Mouse (Mus musculus) MEL (cell line): ENCODE measurements around the gene Vps37b.

Experiments used
- CTCF ChIP-seq, 3 experiments: IDR thresholded peaks in 2 of 3; conservative IDR thresholded peaks in 1 of 3; 2 replicates each; pipeline ENCODE4 v1.5.1; 2011 to 2012; ENCODE audit warnings: low read length in 3 of 3, low read depth in 2 of 3, mild to moderate bottlenecking in 2 of 3, improper control_type of control experiment in 1 of 3, inconsistent platforms in 1 of 3, mixed read lengths in 1 of 3, moderate library complexity in 1 of 3; ENCODE audit not compliant: control insufficient read depth in 1 of 3, insufficient read depth in 1 of 3, poor library complexity in 1 of 3, severe bottlenecking in 1 of 3
- EP300 ChIP-seq, 2 experiments: IDR thresholded peaks; 2 replicates each; pipeline ENCODE4 v1.6.1; 2011; ENCODE audit warnings: improper control_type of control experiment in 2 of 2, low read length in 2 of 2, low read depth in 1 of 2, mild to moderate bottlenecking in 1 of 2
- GABPA ChIP-seq: IDR thresholded peaks from 2 replicates; pipeline ENCODE4 v1.6.1; 2012; ENCODE audit warnings: low read depth, mild to moderate bottlenecking, inconsistent platforms, low read length, improper control_type of control experiment, moderate library complexity
- MAFK ChIP-seq: IDR thresholded peaks from 2 replicates; pipeline ENCODE4 v1.6.1; 2011; ENCODE audit warnings: low read depth, mild to moderate bottlenecking, low read length, improper control_type of control experiment, borderline replicate concordance
- MXI1 ChIP-seq: IDR thresholded peaks from 2 replicates; pipeline ENCODE4 v1.6.1; 2011; ENCODE audit warnings: mild to moderate bottlenecking, low read depth, low read length, improper control_type of control experiment
- MYB ChIP-seq: IDR thresholded peaks from 2 replicates; pipeline ENCODE4 v1.6.1; 2011; ENCODE audit warnings: mild to moderate bottlenecking, low read depth, low read length, improper control_type of control experiment
- MYC ChIP-seq: IDR thresholded peaks from 2 replicates; pipeline ENCODE4 v1.6.1; 2011; ENCODE audit warnings: low read depth, mild to moderate bottlenecking, low read length, improper control_type of control experiment, moderate library complexity
- POLR2A ChIP-seq, 2 experiments: IDR thresholded peaks; 2 replicates each; pipeline ENCODE4 v1.6.1; 2011 to 2012; ENCODE audit warnings: low read length in 2 of 2, mild to moderate bottlenecking in 2 of 2, control low read depth in 1 of 2, improper control_type of control experiment in 1 of 2, low read depth in 1 of 2, moderate library complexity in 1 of 2; ENCODE audit not compliant: control insufficient read depth in 1 of 2, insufficient read depth in 1 of 2, poor library complexity in 1 of 2
- SIN3A ChIP-seq: IDR thresholded peaks from 2 replicates; pipeline ENCODE4 v1.6.1; 2012; ENCODE audit warnings: low read length, improper control_type of control experiment, inconsistent platforms
- TAL1 ChIP-seq: IDR thresholded peaks from 2 replicates; pipeline ENCODE4 v1.6.1; 2012; ENCODE audit warnings: mild to moderate bottlenecking, inconsistent platforms, low read length, moderate library complexity, mixed read lengths
- UBTF ChIP-seq: IDR thresholded peaks from 2 replicates; pipeline ENCODE4 v1.6.1; 2012; ENCODE audit warnings: low read depth, mild to moderate bottlenecking, inconsistent platforms, low read length, improper control_type of control experiment, moderate library complexity, borderline replicate concordance; ENCODE audit not compliant: insufficient read depth
- ZC3H11A ChIP-seq: IDR thresholded peaks from 2 replicates; pipeline ENCODE4 v1.6.1; 2012; ENCODE audit warnings: low read depth, mild to moderate bottlenecking, inconsistent platforms, low read length, improper control_type of control experiment
- ZNF384 ChIP-seq: IDR thresholded peaks from 2 replicates; pipeline ENCODE4 v1.6.1; 2012; ENCODE audit warnings: low read depth, mild to moderate bottlenecking, inconsistent platforms, low read length, improper control_type of control experiment

DNA sequence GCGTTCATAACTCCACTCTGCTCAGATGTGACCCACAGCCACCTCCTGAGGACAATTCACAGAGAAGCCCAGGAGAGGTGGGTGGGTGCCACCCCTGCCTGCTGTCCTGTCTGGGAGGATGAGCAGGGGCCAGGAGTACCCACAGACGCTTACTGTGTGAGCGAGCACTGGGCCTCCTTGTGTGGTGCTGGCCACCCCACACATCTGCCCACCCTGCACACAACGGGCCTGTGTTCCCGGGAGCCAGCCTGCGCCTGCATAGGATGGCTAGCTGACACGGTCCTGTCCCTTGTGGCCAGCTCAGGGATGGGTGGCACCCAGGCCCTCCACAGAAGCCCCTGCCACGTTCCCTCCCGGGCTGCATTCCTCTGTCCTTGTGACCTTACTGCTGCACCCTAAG, 46.6 kb downstream of the Vps37b start:
- TF ChIP-seq TAL1 (no peak), CTCF (IDR thresholded peaks at IDR 0.05 in 2 of 3, conservative IDR thresholded peaks at IDR 0.05 in 1 of 3; ENCODE audit: control insufficient read depth in 1 of 3, insufficient read depth in 1 of 3, low read depth in 2 of 3, low read length in 3 of 3, poor library complexity in 1 of 3, severe bottlenecking in 1 of 3) (no peak), UBTF (no peak), POLR2A (IDR thresholded peaks at IDR 0.05; ENCODE audit: control insufficient read depth in 1 of 2, insufficient read depth in 1 of 2, low read depth in 1 of 2, low read length in 2 of 2, poor library complexity in 1 of 2) (no peak), MYB (no peak), SIN3A (no peak), EP300 (IDR thresholded peaks at IDR 0.05; ENCODE audit: low read depth in 1 of 2, low read length in 2 of 2) (no peak), MAFK (no peak), GABPA (no peak), ZNF384 (no peak), MXI1 (no peak), ZC3H11A (no peak), MYC (no peak)
